Mouse (Mus musculus) cerebellum, adult 2 months (tissue): ENCODE measurements at regions not wholly inside any gene's neighbourhood (a gene's known extent, or its start where the extent isn't known, plus 50 kb on each side); places are given as distances from the start of the nearest gene placed in this dataset.

ENCODE experiments used
- DNase-seq, 2 experiments: peaks; one replicate each; pipeline ENCODE4 v3.0.0; 2021
- H3K27ac ChIP-seq: fragments of 200-500 bp; 2 replicates; pipeline ENCODE4 v1.5.1; 2012; ENCODE audit warnings: low read length, control low read depth, inconsistent platforms; ENCODE audit not compliant: insufficient read depth
- H3K27me3 ChIP-seq: fragments of 200-500 bp; 2 replicates; pipeline ENCODE4 v1.6.1; 2012; ENCODE audit warnings: inconsistent platforms, mild to moderate bottlenecking, low read length, moderate library complexity; ENCODE audit not compliant: control insufficient read depth, insufficient read depth
- H3K4me1 ChIP-seq: fragments of 200-500 bp; 2 replicates; pipeline ENCODE4 v1.6.1; 2011; ENCODE audit warnings: low read length; ENCODE audit not compliant: control insufficient read depth, insufficient read depth
- H3K4me3 ChIP-seq: fragments of 200-500 bp; replicated peaks from 2 replicates; pipeline ENCODE3; 2011; ENCODE audit warnings: mild to moderate bottlenecking, low read depth, low read length, control low read depth; ENCODE audit not compliant: insufficient read depth
- CTCF ChIP-seq: fragments of 200-500 bp; IDR thresholded peaks from 2 replicates; pipeline ENCODE4 v1.5.1; 2011; ENCODE audit warnings: low read depth, mild to moderate bottlenecking, control low read depth, low read length, moderate library complexity, borderline replicate concordance; ENCODE audit not compliant: insufficient read depth
- POLR2A ChIP-seq: fragments of 200-500 bp; IDR thresholded peaks from 2 replicates; pipeline ENCODE4 v1.6.1; 2011; ENCODE audit warnings: low read length, control low read depth, borderline replicate concordance; ENCODE audit not compliant: insufficient read depth
- WGBS: fragments of 180-500 bp; shearing (Covaris S2); methylation state at CpG from one replicate; pipeline ENCODE4 v1.1.7; 2018; 5-methylcytosine and 5-hydroxymethylcytosine counted together

GRCm38 (mm10) chr13:117334125-117334524 lies 113.2 kb upstream of the Gm17509 start:
- TF ChIP-seq CTCF (no peak), POLR2A (no peak)
- 20% methylated on average over 1 of the region's 1 CpGs for WGBS
- no peaks in the 10 kb centered on the region for H3K27me3 ChIP-seq
- no peak overlapping the region for H3K4me3 ChIP-seq
- no peak overlapping the region for H3K27ac ChIP-seq
- no peak for DNase-seq
- H3K4me1 ChIP-seq: no peaks in the 10 kb centered on the region

- H3K4me1 ChIP-seq: no peaks in the 10 kb centered on the region
- H3K27ac ChIP-seq: no peak overlapping the region
- no peak overlapping the region for H3K4me3 ChIP-seq
- DNase-seq: no peak
- TF ChIP-seq CTCF: no peak
- TF ChIP-seq POLR2A: no peak
- 89% methylated on average over 5 of the region's 5 CpGs for WGBS
- no peaks in the 10 kb centered on the region for H3K27me3 ChIP-seq
These were observed 113.7 kb upstream of the Gm17509 start for GRCm38 (mm10) chr13:117334539-117334938.

GRCm38 (mm10) chr13:117381086-117381595 lies 160.3 kb upstream of the Gm17509 start:
- no peaks in the 10 kb centered on the region for H3K27me3 ChIP-seq
- 50% methylated on average over 4 of the region's 4 CpGs for WGBS
- no peak for DNase-seq
- TF ChIP-seq POLR2A: no peak
- TF ChIP-seq CTCF: no peak
- no peak overlapping the region for H3K4me3 ChIP-seq
- H3K4me1 ChIP-seq: no peaks in the 10 kb centered on the region
- no peak overlapping the region for H3K27ac ChIP-seq

- WGBS: 90% methylated on average over 12 of the region's 12 CpGs
- DNase-seq: no peak
- no peaks in the 10 kb centered on the region for H3K4me1 ChIP-seq
These were observed 162.7 kb upstream of the Gm17509 start for GRCm38 (mm10) chr13:117383480-117384137.

GRCm38 (mm10) chr13:117390287-117390686 lies 169.4 kb upstream of the Gm17509 start:
- H3K27me3 ChIP-seq: no peaks in the 10 kb centered on the region
- H3K27ac ChIP-seq: no peak overlapping the region
- DNase-seq: no peak
- H3K4me1 ChIP-seq: no peaks in the 10 kb centered on the region
- no peak overlapping the region for H3K4me3 ChIP-seq
- TF ChIP-seq POLR2A (no peak), CTCF (no peak)

More at GRCm38 (mm10) chr13:117383480-117384137, 162.7 kb upstream of the Gm17509 start:
- H3K4me3 ChIP-seq: no peak overlapping the region
- no peak overlapping the region for H3K27ac ChIP-seq
- no peak for TF ChIP-seq POLR2A
- no peak for TF ChIP-seq CTCF
- no peaks in the 10 kb centered on the region for H3K27me3 ChIP-seq

- no peak for TF ChIP-seq CTCF
- no peak for TF ChIP-seq POLR2A
- Histone ChIP-seq H3K27me3 (no peaks in the 10 kb centered on the region), H3K4me1 (no peaks in the 10 kb centered on the region), H3K27ac (no peak overlapping the region), H3K4me3 (no peak overlapping the region)
- no peak for DNase-seq
- 51% methylated on average over 1 of the region's 1 CpGs for WGBS
These were observed 172.6 kb upstream of the Gm17509 start for GRCm38 (mm10) chr13:117393488-117393887.

- no peaks in the 10 kb centered on the region for H3K27me3 ChIP-seq
- no peak overlapping the region for H3K27ac ChIP-seq
- no peak for DNase-seq
- TF ChIP-seq POLR2A (no peak), CTCF (no peak)
- H3K4me3 ChIP-seq: no peak overlapping the region
- H3K4me1 ChIP-seq: no peaks in the 10 kb centered on the region
- WGBS: 76% methylated on average over 4 of the region's 4 CpGs
These were observed 180.4 kb upstream of the Gm17509 start for GRCm38 (mm10) chr13:117401245-117401644.

GRCm38 (mm10) chr13:117409940-117410339 lies 189.1 kb upstream of the Gm17509 start:
- 42% methylated on average over 7 of the region's 7 CpGs for WGBS
- Histone ChIP-seq H3K4me3 (no peak overlapping the region), H3K27ac (no peak overlapping the region), H3K27me3 (no peaks in the 10 kb centered on the region), H3K4me1 (no peaks in the 10 kb centered on the region)
- TF ChIP-seq CTCF: no peak
- DNase-seq: no peak
